Mouse (Mus musculus): Measurements from ENCODE around the gene Gm21698. TPM values are rescaled to one million over a fixed set of nuclear protein-coding genes. Genes with fewer than 3 reads are reported as not detected.
"Not testable (repeated sequence)": the region's sequence is repeated elsewhere in the genome, so short reads cannot be mapped to it uniquely, and the experiment has no call there.

The Gm21698 gene
- polyA plus RNA-seq (2012; rRNA removed) (not detected in 2 replicates), polyA plus RNA-seq (2014; fragmentation: Nextera tagmentation; extraction: Ambion mirVana) (0.07 and 0.12 TPM in 2 replicates)

DNA sequence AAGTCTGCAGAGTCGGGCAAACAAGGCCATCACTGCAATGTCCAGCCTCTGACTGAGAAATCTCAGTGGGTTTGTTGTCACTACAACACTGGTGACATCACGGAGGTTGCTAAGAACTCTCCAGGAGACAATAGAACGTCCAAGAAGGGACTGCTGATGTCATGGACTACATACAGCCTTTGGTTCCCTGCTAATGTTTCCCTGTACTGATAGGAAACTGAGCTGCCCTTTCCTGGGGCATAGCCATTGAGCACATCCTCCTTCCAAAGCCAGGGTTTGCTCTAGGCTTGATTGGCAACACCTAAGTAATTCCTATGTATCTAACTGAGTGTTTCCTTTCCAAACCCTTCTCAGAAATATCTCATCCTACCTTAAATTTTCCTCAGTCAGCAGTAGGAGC is at the start of gene Gm21698:
Gm21698 (minus strand) TSS at position 101 of the 400 bp plus-strand sequence.
- H3K36me3 ChIP-seq (ENCODE audit: control insufficient read depth, insufficient read depth, low read length); H3K9me3 ChIP-seq (ENCODE audit: control insufficient read depth, low read length); DNase-seq (ENCODE audit: low spot score); H3K4me1 ChIP-seq (ENCODE audit: control insufficient read depth, insufficient read depth, low read length); H3K4me3 ChIP-seq (replicated peaks; ENCODE audit: low read length); H3K9ac ChIP-seq (ENCODE audit: low read depth, low read length, severe bottlenecking); ATAC-seq (ENCODE audit: low FRiP score, low read depth); H3K27ac ChIP-seq (replicated peaks; ENCODE audit: low read depth, low read length); H3K4me2 ChIP-seq (replicated peaks; ENCODE audit: low read depth, low read length, severe bottlenecking); H3K27me3 ChIP-seq (ENCODE audit: control insufficient read depth, insufficient read depth, low read length): not testable (repeated sequence)
- no CpG with 5 or more reads among the region's 3 CpGs for WGBS

DNA sequence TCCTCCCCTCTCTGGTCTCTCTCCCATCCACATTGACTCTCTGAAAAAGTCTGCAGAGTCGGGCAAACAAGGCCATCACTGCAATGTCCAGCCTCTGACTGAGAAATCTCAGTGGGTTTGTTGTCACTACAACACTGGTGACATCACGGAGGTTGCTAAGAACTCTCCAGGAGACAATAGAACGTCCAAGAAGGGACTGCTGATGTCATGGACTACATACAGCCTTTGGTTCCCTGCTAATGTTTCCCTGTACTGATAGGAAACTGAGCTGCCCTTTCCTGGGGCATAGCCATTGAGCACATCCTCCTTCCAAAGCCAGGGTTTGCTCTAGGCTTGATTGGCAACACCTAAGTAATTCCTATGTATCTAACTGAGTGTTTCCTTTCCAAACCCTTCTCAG is 34.4 kb upstream of the Gm21698 start, which contains the start of gene Gm5862:
Gm5862 (minus strand) TSS at position 101 of the 400 bp plus-strand sequence.
- not testable (repeated sequence) for ATAC-seq (ENCODE audit: low FRiP score, low read depth); H3K9ac ChIP-seq (ENCODE audit: low read depth, low read length, severe bottlenecking); H3K36me3 ChIP-seq (ENCODE audit: control insufficient read depth, insufficient read depth, low read length); H3K27me3 ChIP-seq (ENCODE audit: control insufficient read depth, insufficient read depth, low read length); H3K4me2 ChIP-seq (replicated peaks; ENCODE audit: low read depth, low read length, severe bottlenecking); H3K4me3 ChIP-seq (replicated peaks; ENCODE audit: low read length); H3K4me1 ChIP-seq (ENCODE audit: control insufficient read depth, insufficient read depth, low read length); DNase-seq (ENCODE audit: low spot score); H3K9me3 ChIP-seq (ENCODE audit: control insufficient read depth, low read length); H3K27ac ChIP-seq (replicated peaks; ENCODE audit: low read depth, low read length)
- WGBS, result no CpG with 5 or more reads among the region's 3 CpGs

DNA sequence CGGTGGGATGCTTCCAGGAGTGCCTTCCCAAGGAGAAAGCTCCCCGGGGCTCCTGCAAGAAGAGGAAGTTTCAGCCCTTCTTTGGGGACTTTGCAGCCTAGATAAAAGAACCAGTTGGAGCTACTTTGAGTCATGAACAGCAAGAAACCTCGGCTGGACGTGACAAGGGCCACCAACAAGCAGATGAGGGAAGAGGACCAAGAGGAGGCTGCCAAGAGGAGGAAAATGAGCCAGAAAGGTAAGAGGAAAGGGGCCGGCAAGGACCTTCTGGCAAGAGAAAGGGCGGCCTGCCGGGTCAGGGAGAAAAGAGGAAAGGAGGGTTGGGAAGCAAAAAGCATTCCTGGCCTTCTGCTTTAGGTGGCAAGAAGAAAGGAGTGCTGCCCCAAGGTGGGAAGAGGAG is 19.2 kb upstream of the Gm21698 start:
- H3K4me1 ChIP-seq (ENCODE audit: control insufficient read depth, insufficient read depth, low read length); ATAC-seq (ENCODE audit: low FRiP score, low read depth); H3K36me3 ChIP-seq (ENCODE audit: control insufficient read depth, insufficient read depth, low read length); H3K9ac ChIP-seq (ENCODE audit: low read depth, low read length, severe bottlenecking); H3K9me3 ChIP-seq (ENCODE audit: control insufficient read depth, low read length); H3K27me3 ChIP-seq (ENCODE audit: control insufficient read depth, insufficient read depth, low read length); DNase-seq (ENCODE audit: low spot score); H3K27ac ChIP-seq (replicated peaks; ENCODE audit: low read depth, low read length); H3K4me2 ChIP-seq (replicated peaks; ENCODE audit: low read depth, low read length, severe bottlenecking); H3K4me3 ChIP-seq (replicated peaks; ENCODE audit: low read length): not testable (repeated sequence)
- 65% methylated on average over 6 of the region's 7 CpGs for WGBS

DNA sequence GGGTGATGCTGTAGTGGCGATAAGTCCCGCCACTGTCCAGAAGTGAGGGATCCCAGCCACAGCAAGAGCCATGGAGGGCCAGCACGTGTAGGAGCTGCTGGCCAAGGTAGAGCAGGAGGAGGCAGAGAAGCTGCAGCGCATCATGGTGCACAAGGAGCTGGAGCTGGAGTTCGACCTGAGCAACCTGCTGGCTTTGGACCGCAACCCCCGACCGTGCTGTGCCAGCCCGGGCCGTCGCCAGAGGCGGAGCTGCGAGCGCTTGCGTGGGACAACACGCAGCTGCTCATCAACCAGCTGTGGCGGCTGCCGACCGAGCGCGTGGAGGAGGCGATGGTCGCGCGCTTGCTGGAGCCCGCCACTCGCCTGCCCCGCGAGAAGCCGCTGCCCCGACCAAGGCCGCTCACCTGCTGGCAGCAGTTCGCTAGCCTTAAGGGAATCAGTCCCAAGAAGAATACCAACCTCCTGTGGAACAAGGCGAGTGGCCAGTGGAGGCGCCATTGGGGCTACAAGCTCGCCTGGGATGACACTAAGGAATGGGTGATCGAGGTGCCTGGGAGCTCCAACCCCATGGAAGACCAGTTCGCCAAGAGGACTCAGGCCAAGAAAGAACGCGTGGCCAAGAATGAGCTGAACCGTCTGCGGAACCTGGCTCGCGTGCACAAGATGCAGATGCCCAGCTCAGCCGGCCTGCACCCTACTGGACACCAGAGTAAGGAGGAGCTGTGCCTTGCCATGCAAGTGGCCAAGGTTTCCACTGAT is 18.7 kb upstream of the Gm21698 start:
- peak overlapping the region; percentile 10 for H3K4me3 ChIP-seq (replicated peaks; ENCODE audit: low read length)
- WGBS, result 24% methylated on average over 41 of the region's 45 CpGs
- H3K4me2 ChIP-seq (replicated peaks; ENCODE audit: low read depth, low read length, severe bottlenecking), result peak overlapping the region; percentile 33
- peak; percentile 47 for ATAC-seq (ENCODE audit: low FRiP score, low read depth)
- not testable (repeated sequence) for H3K27me3 ChIP-seq (ENCODE audit: control insufficient read depth, insufficient read depth, low read length); H3K4me1 ChIP-seq (ENCODE audit: control insufficient read depth, insufficient read depth, low read length); H3K27ac ChIP-seq (replicated peaks; ENCODE audit: low read depth, low read length); H3K36me3 ChIP-seq (ENCODE audit: control insufficient read depth, insufficient read depth, low read length); H3K9ac ChIP-seq (ENCODE audit: low read depth, low read length, severe bottlenecking); H3K9me3 ChIP-seq (ENCODE audit: control insufficient read depth, low read length); DNase-seq (ENCODE audit: low spot score)

DNA sequence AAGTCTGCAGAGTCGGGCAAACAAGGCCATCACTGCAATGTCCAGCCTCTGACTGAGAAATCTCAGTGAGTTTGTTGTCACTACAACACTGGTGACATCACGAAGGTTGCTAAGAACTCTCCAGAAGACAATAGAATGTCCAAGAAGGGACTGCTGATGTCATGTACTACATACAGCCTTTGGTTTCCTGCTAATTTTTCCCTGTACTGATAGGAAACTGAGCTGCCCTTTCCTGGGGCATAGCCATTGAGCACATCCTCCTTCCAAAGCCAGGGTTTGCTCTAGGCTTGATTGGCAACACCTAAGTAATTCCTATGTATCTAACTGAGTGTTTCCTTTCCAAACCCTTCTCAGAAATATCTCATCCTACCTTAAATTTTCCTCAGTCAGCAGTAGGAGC is 16.2 kb upstream of the Gm21698 start, which contains the start of gene Gm1979:
Gm1979 (minus strand) TSS at position 101 of the 400 bp plus-strand sequence.
- not testable (repeated sequence) for H3K9me3 ChIP-seq (ENCODE audit: control insufficient read depth, low read length); H3K4me2 ChIP-seq (replicated peaks; ENCODE audit: low read depth, low read length, severe bottlenecking); ATAC-seq (ENCODE audit: low FRiP score, low read depth); H3K9ac ChIP-seq (ENCODE audit: low read depth, low read length, severe bottlenecking); H3K36me3 ChIP-seq (ENCODE audit: control insufficient read depth, insufficient read depth, low read length); DNase-seq (ENCODE audit: low spot score); H3K27ac ChIP-seq (replicated peaks; ENCODE audit: low read depth, low read length); H3K4me1 ChIP-seq (ENCODE audit: control insufficient read depth, insufficient read depth, low read length); H3K4me3 ChIP-seq (replicated peaks; ENCODE audit: low read length); H3K27me3 ChIP-seq (ENCODE audit: control insufficient read depth, insufficient read depth, low read length)
- WGBS, result 92% methylated on average over 1 of the region's 2 CpGs

DNA sequence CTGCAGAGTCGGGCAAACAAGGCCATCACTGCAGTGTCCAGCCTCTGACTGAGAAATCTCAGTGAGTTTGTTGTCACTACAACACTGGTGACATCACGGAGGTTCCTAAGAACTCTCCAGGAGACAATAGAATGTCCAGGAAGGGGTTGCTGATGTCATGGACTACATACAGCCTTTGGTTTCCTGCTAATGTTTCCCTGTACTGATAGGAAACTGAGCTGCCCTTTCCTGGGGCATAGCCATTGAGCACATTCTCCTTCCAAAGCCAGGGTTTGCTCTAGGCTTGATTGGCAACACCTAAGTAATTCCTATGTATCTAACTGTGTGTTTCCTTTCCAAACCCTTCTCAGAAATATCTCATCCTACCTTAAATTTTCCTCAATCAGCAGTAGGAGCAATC is 15.9 kb downstream of the Gm21698 start, which contains the start of gene Gm21680:
Gm21680 (minus strand) TSS at position 101 of the 400 bp plus-strand sequence.
- ATAC-seq (ENCODE audit: low FRiP score, low read depth); H3K27ac ChIP-seq (replicated peaks; ENCODE audit: low read depth, low read length); DNase-seq (ENCODE audit: low spot score); H3K4me3 ChIP-seq (replicated peaks; ENCODE audit: low read length); H3K9me3 ChIP-seq (ENCODE audit: control insufficient read depth, low read length); H3K27me3 ChIP-seq (ENCODE audit: control insufficient read depth, insufficient read depth, low read length); H3K9ac ChIP-seq (ENCODE audit: low read depth, low read length, severe bottlenecking); H3K36me3 ChIP-seq (ENCODE audit: control insufficient read depth, insufficient read depth, low read length); H3K4me2 ChIP-seq (replicated peaks; ENCODE audit: low read depth, low read length, severe bottlenecking); H3K4me1 ChIP-seq (ENCODE audit: control insufficient read depth, insufficient read depth, low read length): not testable (repeated sequence)
- no CpG with 5 or more reads among the region's 2 CpGs for WGBS

DNA sequence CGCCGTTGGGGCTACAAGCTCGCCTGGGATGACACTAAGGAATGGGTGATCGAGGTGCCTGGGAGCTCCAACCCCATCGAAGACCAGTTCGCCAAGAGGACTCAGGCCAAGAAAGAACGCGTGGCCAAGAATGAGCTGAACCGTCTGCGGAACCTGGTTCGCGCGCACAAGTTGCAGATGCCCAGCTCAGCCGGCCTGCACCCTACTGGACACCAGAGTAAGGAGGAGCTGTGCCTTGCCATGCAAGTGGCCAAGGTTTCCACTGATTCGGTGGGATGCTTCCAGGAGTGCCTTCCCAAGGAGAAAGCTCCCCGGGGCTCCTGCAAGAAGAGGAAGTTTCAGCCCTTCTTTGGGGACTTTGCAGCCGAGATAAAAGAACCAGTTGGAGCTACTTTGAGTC is 31.4 kb downstream of the Gm21698 start:
- not testable (repeated sequence) for ATAC-seq (ENCODE audit: low FRiP score, low read depth); H3K4me3 ChIP-seq (replicated peaks; ENCODE audit: low read length); H3K4me2 ChIP-seq (replicated peaks; ENCODE audit: low read depth, low read length, severe bottlenecking); DNase-seq (ENCODE audit: low spot score); H3K27ac ChIP-seq (replicated peaks; ENCODE audit: low read depth, low read length); H3K27me3 ChIP-seq (ENCODE audit: control insufficient read depth, insufficient read depth, low read length); H3K9ac ChIP-seq (ENCODE audit: low read depth, low read length, severe bottlenecking); H3K36me3 ChIP-seq (ENCODE audit: control insufficient read depth, insufficient read depth, low read length); H3K9me3 ChIP-seq (ENCODE audit: control insufficient read depth, low read length); H3K4me1 ChIP-seq (ENCODE audit: control insufficient read depth, insufficient read depth, low read length)
- WGBS, result 61% methylated on average over 16 of the region's 17 CpGs

DNA sequence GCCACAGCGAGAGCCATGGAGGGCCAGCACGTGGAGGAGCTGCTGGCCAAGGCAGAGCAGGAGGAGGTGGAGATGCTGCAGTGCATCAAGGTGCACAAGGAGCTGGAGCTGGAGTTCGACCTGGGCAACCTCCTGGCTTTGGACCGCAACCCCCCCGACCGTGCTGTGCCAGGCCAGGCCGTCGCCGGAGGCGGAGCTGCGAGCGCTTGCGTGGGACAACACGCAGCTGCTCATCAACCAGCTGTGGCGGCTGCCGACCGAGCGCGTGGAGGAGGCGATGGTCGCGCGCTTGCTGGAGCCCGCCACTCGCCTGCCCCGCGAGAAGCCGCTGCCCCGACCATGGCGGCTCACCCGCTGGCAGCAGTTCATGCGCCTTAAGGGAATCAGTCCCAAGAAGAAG is 31.8 kb downstream of the Gm21698 start:
- H3K4me2 ChIP-seq (replicated peaks; ENCODE audit: low read depth, low read length, severe bottlenecking); H3K27me3 ChIP-seq (ENCODE audit: control insufficient read depth, insufficient read depth, low read length); H3K9me3 ChIP-seq (ENCODE audit: control insufficient read depth, low read length); H3K9ac ChIP-seq (ENCODE audit: low read depth, low read length, severe bottlenecking); H3K27ac ChIP-seq (replicated peaks; ENCODE audit: low read depth, low read length); ATAC-seq (ENCODE audit: low FRiP score, low read depth); H3K4me1 ChIP-seq (ENCODE audit: control insufficient read depth, insufficient read depth, low read length); H3K36me3 ChIP-seq (ENCODE audit: control insufficient read depth, insufficient read depth, low read length); H3K4me3 ChIP-seq (replicated peaks; ENCODE audit: low read length): not testable (repeated sequence)
- WGBS, result 31% methylated on average over 25 of the region's 32 CpGs
- DNase-seq (ENCODE audit: low spot score), result peak; percentile 2
